Mouse (Mus musculus): ENCODE results near the gene Rassf3. TPM values are rescaled to one million over a fixed set of nuclear protein-coding genes. Genes with fewer than 3 reads are reported as not detected.

Rassf3 gene
- polyA plus RNA-seq, 1 experiment = 2.0 TPM

- Histone ChIP-seq H3K27ac (ENCODE audit: control insufficient read depth, insufficient read depth, low read depth, low read length) (no peak overlapping the region), H3K27me3 (ENCODE audit: control insufficient read depth, insufficient read depth, low read length) (no peaks in the 10 kb centered on the region), H3K4me1 (ENCODE audit: control insufficient read depth, insufficient read depth, low read length) (no peaks in the 10 kb centered on the region; the same call in 1 of the 2 replicates), H3K4me3 (ENCODE audit: control insufficient read depth, low read depth, low read length) (no peak overlapping the region), H3K36me3 (ENCODE audit: control insufficient read depth, insufficient read depth, low read length) (no peaks in the 10 kb centered on the region)
- TF ChIP-seq POLR2A (IDR thresholded peaks at IDR 0.05; ENCODE audit: control insufficient read depth, low read depth, low read length) (no peak), CTCF (IDR thresholded peaks at IDR 0.05; ENCODE audit: control insufficient read depth, insufficient read depth, insufficient replicate concordance, low read depth, low read length) (no peak)
Measured at GRCm38 (mm10) chr10:121423541-121424349, 52.4 kb downstream of the Rassf3 start.

GRCm38 (mm10) chr10:121422294-121422693, 53.9 kb downstream of the Rassf3 start:
- TF ChIP-seq POLR2A (IDR thresholded peaks at IDR 0.05; ENCODE audit: control insufficient read depth, low read depth, low read length) (no peak), CTCF (IDR thresholded peaks at IDR 0.05; ENCODE audit: control insufficient read depth, insufficient read depth, insufficient replicate concordance, low read depth, low read length) (no peak)
- Histone ChIP-seq H3K4me1 (ENCODE audit: control insufficient read depth, insufficient read depth, low read length) (no peaks in the 10 kb centered on the region; the same call in 1 of the 2 replicates), H3K36me3 (ENCODE audit: control insufficient read depth, insufficient read depth, low read length) (no peaks in the 10 kb centered on the region), H3K27ac (ENCODE audit: control insufficient read depth, insufficient read depth, low read depth, low read length) (no peak overlapping the region), H3K27me3 (ENCODE audit: control insufficient read depth, insufficient read depth, low read length) (no peaks in the 10 kb centered on the region), H3K4me3 (ENCODE audit: control insufficient read depth, low read depth, low read length) (no peak overlapping the region)

- Histone ChIP-seq H3K4me1 (ENCODE audit: control insufficient read depth, insufficient read depth, low read length) (no peaks in the 10 kb centered on the region; the same call in 1 of the 2 replicates), H3K4me3 (ENCODE audit: control insufficient read depth, low read depth, low read length) (no peak overlapping the region), H3K27me3 (ENCODE audit: control insufficient read depth, insufficient read depth, low read length) (no peaks in the 10 kb centered on the region), H3K27ac (ENCODE audit: control insufficient read depth, insufficient read depth, low read depth, low read length) (no peak overlapping the region), H3K36me3 (ENCODE audit: control insufficient read depth, insufficient read depth, low read length) (no peaks in the 10 kb centered on the region)
- TF ChIP-seq POLR2A (IDR thresholded peaks at IDR 0.05; ENCODE audit: control insufficient read depth, low read depth, low read length) (no peak), CTCF (IDR thresholded peaks at IDR 0.05; ENCODE audit: control insufficient read depth, insufficient read depth, insufficient replicate concordance, low read depth, low read length) (no peak)
Measured at GRCm38 (mm10) chr10:121421657-121422290, 54.4 kb downstream of the Rassf3 start.

GRCm38 (mm10) chr10:121421023-121421422, 55.1 kb downstream of the Rassf3 start:
- H3K4me1 ChIP-seq (ENCODE audit: control insufficient read depth, insufficient read depth, low read length) = no peaks in the 10 kb centered on the region; the same call in 1 of the 2 replicates
- no peaks in the 10 kb centered on the region for H3K36me3 ChIP-seq (ENCODE audit: control insufficient read depth, insufficient read depth, low read length)
- H3K27me3 ChIP-seq (ENCODE audit: control insufficient read depth, insufficient read depth, low read length) = no peaks in the 10 kb centered on the region
- H3K4me3 ChIP-seq (ENCODE audit: control insufficient read depth, low read depth, low read length) = no peak overlapping the region
- H3K27ac ChIP-seq (ENCODE audit: control insufficient read depth, insufficient read depth, low read depth, low read length) = no peak overlapping the region
- no peak for TF ChIP-seq POLR2A (IDR thresholded peaks at IDR 0.05; ENCODE audit: control insufficient read depth, low read depth, low read length)

GRCm38 (mm10) chr10:121419640-121420470, 56.3 kb downstream of the Rassf3 start:
- Histone ChIP-seq H3K27me3 (ENCODE audit: control insufficient read depth, insufficient read depth, low read length) (no peaks in the 10 kb centered on the region), H3K4me1 (ENCODE audit: control insufficient read depth, insufficient read depth, low read length) (no peaks in the 10 kb centered on the region), H3K27ac (ENCODE audit: control insufficient read depth, insufficient read depth, low read depth, low read length) (no peak overlapping the region), H3K36me3 (ENCODE audit: control insufficient read depth, insufficient read depth, low read length) (no peaks in the 10 kb centered on the region), H3K4me3 (ENCODE audit: control insufficient read depth, low read depth, low read length) (no peak overlapping the region)
- TF ChIP-seq CTCF (IDR thresholded peaks at IDR 0.05; ENCODE audit: control insufficient read depth, insufficient read depth, insufficient replicate concordance, low read depth, low read length) (no peak), POLR2A (IDR thresholded peaks at IDR 0.05; ENCODE audit: control insufficient read depth, low read depth, low read length) (no peak)

- H3K27me3 ChIP-seq (ENCODE audit: control insufficient read depth, insufficient read depth, low read length) = no peaks in the 10 kb centered on the region
- H3K4me1 ChIP-seq (ENCODE audit: control insufficient read depth, insufficient read depth, low read length) = no peaks in the 10 kb centered on the region
- TF ChIP-seq POLR2A (IDR thresholded peaks at IDR 0.05; ENCODE audit: control insufficient read depth, low read depth, low read length) (no peak), CTCF (IDR thresholded peaks at IDR 0.05; ENCODE audit: control insufficient read depth, insufficient read depth, insufficient replicate concordance, low read depth, low read length) (no peak)
- H3K36me3 ChIP-seq (ENCODE audit: control insufficient read depth, insufficient read depth, low read length) = no peaks in the 10 kb centered on the region
- no peak overlapping the region for H3K27ac ChIP-seq (ENCODE audit: control insufficient read depth, insufficient read depth, low read depth, low read length)
- no peak overlapping the region for H3K4me3 ChIP-seq (ENCODE audit: control insufficient read depth, low read depth, low read length)
Measured at GRCm38 (mm10) chr10:121418835-121419234, 57.3 kb downstream of the Rassf3 start.

- no peak for TF ChIP-seq CTCF (IDR thresholded peaks at IDR 0.05; ENCODE audit: control insufficient read depth, insufficient read depth, insufficient replicate concordance, low read depth, low read length)
- TF ChIP-seq POLR2A (IDR thresholded peaks at IDR 0.05; ENCODE audit: control insufficient read depth, low read depth, low read length) = no peak
- Histone ChIP-seq H3K4me1 (ENCODE audit: control insufficient read depth, insufficient read depth, low read length) (no peaks in the 10 kb centered on the region), H3K36me3 (ENCODE audit: control insufficient read depth, insufficient read depth, low read length) (no peaks in the 10 kb centered on the region), H3K27ac (ENCODE audit: control insufficient read depth, insufficient read depth, low read depth, low read length) (no peak overlapping the region), H3K27me3 (ENCODE audit: control insufficient read depth, insufficient read depth, low read length) (no peaks in the 10 kb centered on the region), H3K4me3 (ENCODE audit: control insufficient read depth, low read depth, low read length) (no peak overlapping the region)
Measured at GRCm38 (mm10) chr10:121414127-121414526, 62.0 kb downstream of the Rassf3 start.
